Mouse (Mus musculus) liver, adult 2 months (tissue): ENCODE measurements around the gene Abr. TPM values are rescaled to one million over a fixed set of nuclear protein-coding genes. Genes with fewer than 3 reads are reported as not detected.
A peak's percentile ranks its signal among the peaks of the same experiment; 100 is the strongest.

Experiments used
- DNase-seq: peaks from one replicate; pipeline ENCODE4 v3.0.0-alpha.2; 2011; ENCODE audit warnings: low read depth, low spot score; ENCODE audit errors: extremely low read depth
- H3K27ac ChIP-seq: fragments of 200-500 bp; replicated peaks from 2 replicates; pipeline ENCODE4 v1.5.1; 2012; ENCODE audit warnings: low read depth, mild to moderate bottlenecking, control low read depth, inconsistent platforms, low read length; ENCODE audit not compliant: insufficient read depth
- H3K27me3 ChIP-seq: fragments of 200-500 bp; 2 replicates; pipeline ENCODE4 v1.6.1; 2012; ENCODE audit warnings: mild to moderate bottlenecking, moderate library complexity, low read length, inconsistent platforms; ENCODE audit not compliant: control insufficient read depth, insufficient read depth
- H3K36me3 ChIP-seq: fragments of 200-500 bp; 2 replicates; pipeline ENCODE4 v1.6.1; 2012; ENCODE audit warnings: low read length, inconsistent platforms; ENCODE audit not compliant: control insufficient read depth, insufficient read depth
- H3K4me1 ChIP-seq: fragments of 200-500 bp; 2 replicates; pipeline ENCODE4 v1.6.1; 2011; ENCODE audit warnings: low read length; ENCODE audit not compliant: control insufficient read depth, insufficient read depth
- H3K4me3 ChIP-seq: fragments of 200-500 bp; 2 replicates; pipeline ENCODE4 v1.5.1; 2011; ENCODE audit warnings: low read depth, mild to moderate bottlenecking, control low read depth, low read length, moderate library complexity; ENCODE audit not compliant: insufficient read depth
- H3K79me2 ChIP-seq: fragments of 200-500 bp; 2 replicates; pipeline ENCODE4 v1.6.1; 2012; ENCODE audit warnings: inconsistent platforms, mild to moderate bottlenecking, low read length, moderate library complexity; ENCODE audit not compliant: control insufficient read depth, insufficient read depth
- H3K9ac ChIP-seq: fragments of 200-500 bp; 2 replicates; pipeline ENCODE4 v1.6.1; 2012; ENCODE audit warnings: low read depth, mild to moderate bottlenecking, control low read depth, inconsistent platforms, low read length
- CTCF ChIP-seq: fragments of 200-500 bp; IDR thresholded peaks from 2 replicates; pipeline ENCODE4 v1.5.1; 2011; ENCODE audit warnings: low read depth, low read length, control low read depth
- POLR2A ChIP-seq: fragments of 200-500 bp; IDR thresholded peaks from 2 replicates; pipeline ENCODE4 v1.6.1; 2011; ENCODE audit warnings: low read length, control low read depth; ENCODE audit not compliant: insufficient read depth; ENCODE audit errors: extremely low read depth
- WGBS: fragments of 180-500 bp; shearing (Covaris S2); methylation state at CpG from one replicate; pipeline ENCODE4 v1.1.7; 2018; 5-methylcytosine and 5-hydroxymethylcytosine counted together
- polyA plus RNA-seq: library from polyadenylated mRNA; depleted of rRNA; stranded (reverse); fragments of >200 nt; gene quantifications from 2 replicates; pipeline ENCODE4 v1.2.3, GENCODE M21; 2012
- total RNA-seq: library from RNA; depleted of rRNA; stranded (reverse); fragments of >200 nt; gene quantifications from 2 replicates; pipeline ENCODE4 v1.2.3, GENCODE M21; 2014

The Abr gene
- total and polyA plus RNA-seq, 2 experiments, result 3.3 to 3.9 TPM

DNA sequence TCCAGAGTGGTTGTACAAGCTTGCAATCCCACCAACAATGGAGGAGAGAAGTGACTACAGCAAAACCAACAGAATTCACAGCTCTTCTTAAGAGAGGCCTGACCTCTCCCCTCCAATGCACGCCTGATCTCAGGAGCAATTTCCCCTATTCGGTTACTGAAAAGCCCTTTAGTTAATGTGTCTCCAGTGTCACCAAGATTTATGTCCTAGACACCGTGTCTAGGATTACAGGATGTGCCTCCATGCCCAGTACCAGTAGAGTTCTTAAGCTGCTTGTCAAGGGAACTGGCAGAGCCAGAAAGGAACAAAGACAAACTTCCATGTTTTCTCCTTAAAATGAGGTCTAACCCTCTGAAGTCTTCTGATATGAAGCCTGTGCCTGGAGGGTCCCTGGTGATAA lies 36.0 kb downstream of the Abr start:
- WGBS, result 74% methylated on average over 3 of the region's 3 CpGs
- Histone ChIP-seq H3K4me3 (no peak overlapping the region), H3K4me1 (no peaks in the 10 kb centered on the region), H3K36me3 (no peaks in the 10 kb centered on the region), H3K79me2 (no peaks in the 10 kb centered on the region), H3K9ac (no peak overlapping the region), H3K27ac (no peak overlapping the region), H3K27me3 (no peaks in the 10 kb centered on the region)
- TF ChIP-seq POLR2A (no peak), CTCF (no peak)
- DNase-seq, result no peak

DNA sequence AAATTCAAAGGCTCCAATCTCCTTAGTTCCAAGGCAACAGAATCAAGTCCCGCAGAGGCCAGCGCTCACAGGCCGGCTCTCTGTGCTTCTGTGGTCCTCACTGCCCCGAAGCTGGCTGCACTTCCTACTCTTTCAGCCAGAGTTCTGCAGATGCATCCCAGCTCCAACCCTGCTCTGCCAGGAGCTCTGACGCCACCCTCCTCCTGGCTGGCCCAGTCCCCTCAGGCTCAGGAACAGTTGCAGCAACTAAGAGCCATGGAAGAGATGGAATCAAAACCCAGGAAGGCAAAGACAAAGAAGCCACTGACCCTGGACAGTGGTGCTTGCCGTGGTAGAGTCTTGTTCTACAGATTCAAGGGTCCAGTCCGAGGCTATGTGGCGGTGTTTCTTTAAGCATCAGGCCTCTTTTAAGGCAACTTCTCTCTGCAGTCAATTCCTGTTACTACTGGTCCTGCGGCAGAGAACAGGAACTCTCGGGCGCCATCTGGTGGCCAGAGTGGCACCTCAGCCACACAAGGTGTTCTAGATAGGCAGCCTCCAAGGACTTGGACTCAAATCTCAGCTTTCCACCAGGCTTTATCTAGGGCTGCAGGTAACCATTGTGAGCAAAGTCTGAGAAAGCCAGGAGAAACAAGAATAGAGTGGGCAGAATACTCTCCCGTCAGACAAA lies 44.4 kb downstream of the Abr start:
- no peak overlapping the region for H3K27ac ChIP-seq
- H3K4me3 ChIP-seq, result no peak overlapping the region
- H3K79me2 ChIP-seq, result no peaks in the 10 kb centered on the region
- H3K27me3 ChIP-seq, result no peaks in the 10 kb centered on the region
- H3K9ac ChIP-seq, result no peak overlapping the region
- peak; percentile 96 for TF ChIP-seq CTCF
- TF ChIP-seq POLR2A, result no peak
- 39% methylated on average over 12 of the region's 12 CpGs for WGBS
- peak; percentile 46 for DNase-seq
- no peaks in the 10 kb centered on the region for H3K36me3 ChIP-seq
- H3K4me1 ChIP-seq, result no peaks in the 10 kb centered on the region

DNA sequence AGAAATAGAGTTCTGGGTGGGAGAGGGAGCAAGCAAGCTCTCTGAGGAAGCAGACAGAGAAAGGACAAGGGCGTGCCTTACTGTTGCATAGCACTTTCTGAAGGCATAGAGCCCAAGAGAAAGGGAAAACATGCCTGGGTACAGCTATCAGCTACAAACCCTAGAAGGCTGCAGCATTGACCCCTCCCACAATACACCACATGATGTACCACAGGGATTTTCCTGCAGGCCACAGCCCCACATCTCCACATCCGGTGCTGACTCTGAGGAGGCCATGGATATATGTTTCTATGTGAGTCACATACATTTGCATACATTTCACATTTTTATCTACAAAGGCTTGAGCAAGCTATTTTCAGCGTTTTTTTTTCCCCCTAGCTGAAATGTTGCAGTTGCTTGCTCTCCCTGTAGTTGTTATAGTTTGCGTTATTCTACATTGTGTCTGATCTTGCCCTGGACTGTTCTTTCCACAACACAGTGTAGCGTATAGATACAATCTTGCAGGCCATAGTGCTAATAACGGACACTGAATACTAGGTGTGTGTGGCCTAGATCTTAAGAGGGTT lies 49.2 kb downstream of the Abr start:
- H3K27me3 ChIP-seq, result peaks cover 11% of the 10 kb centered on the region

DNA sequence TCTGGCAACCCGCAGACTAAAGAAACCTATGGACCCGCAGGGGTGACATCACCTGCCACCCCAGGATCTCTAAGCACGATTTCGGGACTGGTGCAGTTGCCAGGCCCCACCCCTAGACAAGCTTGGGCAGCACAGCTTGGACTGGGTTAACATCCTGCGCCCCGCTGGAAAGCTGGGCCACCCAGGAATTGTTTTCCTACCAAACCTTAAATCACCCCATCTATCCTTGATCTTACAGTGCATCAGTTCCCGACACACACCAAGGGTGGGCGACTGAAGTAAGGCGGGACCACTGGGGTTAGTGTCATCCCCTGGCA lies 50.5 kb downstream of the Abr start:
- TF ChIP-seq CTCF (no peak), POLR2A (no peak)
- Histone ChIP-seq H3K36me3 (no peaks in the 10 kb centered on the region), H3K79me2 (no peaks in the 10 kb centered on the region), H3K9ac (no peak overlapping the region), H3K27me3 (peaks cover 11% of the 10 kb centered on the region), H3K4me1 (no peaks in the 10 kb centered on the region), H3K4me3 (no peak overlapping the region), H3K27ac (no peak overlapping the region)
- WGBS, result 18% methylated on average over 9 of the region's 9 CpGs
- DNase-seq, result no peak

More for the DNA sequence above, 49.2 kb downstream of the Abr start:
- H3K27ac ChIP-seq, result no peak overlapping the region
- no peaks in the 10 kb centered on the region for H3K4me1 ChIP-seq
- no peak overlapping the region for H3K4me3 ChIP-seq
- TF ChIP-seq CTCF (no peak), POLR2A (no peak)
- no peaks in the 10 kb centered on the region for H3K36me3 ChIP-seq
- 83% methylated on average over 6 of the region's 6 CpGs for WGBS
- H3K79me2 ChIP-seq, result no peaks in the 10 kb centered on the region
- no peak overlapping the region for H3K9ac ChIP-seq
- DNase-seq, result no peak

DNA sequence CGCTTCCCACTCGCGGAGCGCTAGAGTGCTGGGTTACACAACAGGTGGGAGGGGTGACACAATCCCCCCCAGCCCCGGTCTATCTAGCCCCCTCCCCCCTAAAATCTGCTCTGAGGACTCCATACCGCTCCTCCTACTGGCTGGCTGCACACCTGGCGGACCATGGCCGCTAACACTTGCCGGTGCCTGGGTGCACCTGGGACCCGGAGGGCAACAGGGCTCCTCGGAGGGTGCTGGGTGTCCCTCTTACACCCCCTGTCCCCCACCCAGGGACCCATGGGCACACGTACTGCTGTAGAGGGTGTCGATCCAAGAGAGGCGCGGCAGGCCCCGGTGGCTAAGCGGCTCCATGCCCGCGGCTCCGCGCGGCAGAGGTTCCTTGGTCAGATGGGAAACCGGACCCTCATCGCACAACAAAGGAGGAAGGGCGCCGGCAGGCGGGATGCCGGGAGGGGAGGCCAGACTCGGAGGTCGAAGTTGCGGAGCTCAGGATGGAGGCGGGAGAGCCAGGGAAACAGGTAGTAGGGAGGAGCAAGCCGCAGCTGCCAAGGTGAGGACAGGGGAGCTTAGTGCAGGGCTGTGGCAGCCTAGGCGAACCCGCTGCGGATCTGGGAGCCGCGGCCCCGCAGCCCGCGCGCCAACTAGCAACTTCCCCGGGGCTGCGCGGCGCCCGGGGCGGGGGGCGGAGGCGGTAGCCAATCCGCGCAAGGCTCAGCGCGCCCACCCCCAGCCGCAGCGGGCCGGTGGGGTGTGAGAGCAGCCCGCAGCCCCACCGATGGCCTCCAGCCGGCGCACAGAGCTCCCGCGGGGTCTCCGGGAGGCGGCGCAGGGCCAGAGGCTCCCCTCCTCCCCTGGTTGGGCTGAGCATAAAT lies 51.1 kb downstream of the Abr start:
- Histone ChIP-seq H3K79me2 (no peaks in the 10 kb centered on the region), H3K27ac (no peak overlapping the region), H3K4me1 (no peaks in the 10 kb centered on the region), H3K9ac (peak overlapping the region; percentile 12; the same call in 1 of the 2 replicates), H3K36me3 (no peaks in the 10 kb centered on the region), H3K4me3 (peak overlapping the region; percentile 27; the same call in 1 of the 2 replicates), H3K27me3 (peaks cover 11% of the 10 kb centered on the region)
- WGBS, result 6% methylated on average over 56 of the region's 66 CpGs
- TF ChIP-seq POLR2A (no peak), CTCF (no peak)
- DNase-seq, result no peak
